Mouse (Mus musculus): ENCODE data around the gene Gm11361.

Gene Gm11361

GRCm38 (mm10) chr13:28257228-28257627 lies at the start of gene Gm11361:
TSS of gene Gm11361 (plus strand) at chr13:28257528.
- no peak for DNase-seq (ENCODE audit: low read depth, low spot score)

DNA sequence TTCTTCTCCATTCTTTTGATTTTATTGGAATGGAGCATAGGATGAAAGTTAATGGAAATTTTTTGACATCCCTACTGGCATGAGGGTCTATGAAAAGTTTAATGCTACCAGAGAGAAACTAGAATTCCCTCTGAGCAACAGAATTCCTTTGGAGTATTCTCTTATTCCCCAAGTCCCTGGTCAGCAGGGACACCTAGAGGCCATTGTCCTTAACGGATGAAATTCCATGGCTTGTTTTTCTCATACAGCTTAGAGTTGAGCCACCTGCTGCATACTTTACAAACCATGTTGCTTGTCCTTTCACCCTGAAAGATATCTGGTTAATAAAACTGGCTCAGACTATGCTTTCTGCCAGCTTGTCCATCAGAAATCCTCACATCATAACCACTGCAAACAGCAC lies 7.1 kb downstream of the Gm11361 start:
- DNase-seq (ENCODE audit: low read depth, low spot score) = no peak

GRCm38 (mm10) chr13:28287368-28287767 lies 30.0 kb downstream of the Gm11361 start:
- DNase-seq (ENCODE audit: low read depth, low spot score) = no peak

DNA sequence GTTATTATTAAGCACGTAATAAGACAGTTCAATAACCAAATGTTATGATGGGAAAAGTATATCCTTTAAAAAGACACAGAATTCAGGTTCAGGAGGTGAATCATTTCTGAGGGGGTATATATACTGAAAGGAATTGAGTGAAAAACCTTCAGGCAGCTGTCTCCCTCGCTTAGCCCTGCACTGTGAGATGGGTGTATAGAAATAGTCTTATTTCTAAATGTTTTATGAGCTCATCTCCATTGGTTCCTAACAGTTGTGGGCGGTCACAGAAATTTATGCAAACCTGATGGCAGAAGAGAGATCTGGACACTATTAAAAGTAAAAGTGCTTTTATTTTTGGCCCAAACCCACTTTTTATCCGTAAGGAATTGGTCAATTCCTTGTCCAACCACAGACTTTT lies 36.9 kb downstream of the Gm11361 start:
- DNase-seq (ENCODE audit: low read depth, low spot score) = no peak

- no peak for DNase-seq (ENCODE audit: low read depth, low spot score)
Observed at GRCm38 (mm10) chr13:28294757-28295361, 37.5 kb downstream of the Gm11361 start.

GRCm38 (mm10) chr13:28295492-28295891 lies 38.2 kb downstream of the Gm11361 start:
- DNase-seq (ENCODE audit: low read depth, low spot score) = no peak

DNA sequence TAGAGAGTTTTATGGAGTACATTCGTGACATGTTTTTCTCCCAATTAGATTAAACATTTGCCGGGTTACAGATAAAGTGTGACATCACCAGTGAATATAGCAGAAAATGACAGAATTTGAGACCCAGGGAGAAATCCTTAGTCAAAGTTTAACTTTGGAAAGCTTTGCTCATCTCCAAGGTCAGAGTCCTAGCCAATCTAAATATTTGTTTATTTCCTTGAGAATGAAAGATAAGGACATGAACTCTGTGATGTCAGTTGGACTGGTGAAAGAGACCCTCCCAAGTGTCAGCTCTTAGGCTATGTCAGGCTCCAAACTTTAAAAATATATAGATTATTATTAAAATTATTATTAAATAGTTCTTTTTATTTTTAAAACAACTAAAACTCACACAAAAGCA lies 39.8 kb downstream of the Gm11361 start:
- DNase-seq (ENCODE audit: low read depth, low spot score) = no peak

DNA sequence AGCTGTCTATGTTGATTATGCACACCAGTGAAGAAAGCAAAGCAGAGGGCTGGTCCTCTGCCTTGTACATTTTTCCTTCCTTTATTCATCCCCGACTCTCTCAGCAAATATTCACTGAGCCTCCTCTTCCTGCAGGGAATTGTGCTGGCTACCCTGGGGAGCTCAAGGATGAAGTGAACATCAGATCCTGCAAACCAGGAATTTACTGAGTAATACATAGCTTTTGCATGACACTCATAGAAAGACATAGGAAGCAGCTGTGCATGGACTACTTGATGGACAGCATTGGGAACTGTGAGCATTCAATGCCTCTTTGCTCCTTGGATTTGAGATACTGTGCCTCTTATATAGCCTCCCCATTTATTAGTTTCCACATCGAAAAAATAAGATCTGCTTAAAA lies 40.2 kb downstream of the Gm11361 start:
- DNase-seq (ENCODE audit: low read depth, low spot score) = no peak
